Mouse (Mus musculus) liver, embryonic 11.5 days (tissue): ENCODE measurements around the gene Poc1b. TPM values are rescaled to one million over a fixed set of nuclear protein-coding genes. Genes with fewer than 3 reads are reported as not detected.
"Not testable (repeated sequence)": the region's sequence is repeated elsewhere in the genome, so short reads cannot be mapped to it uniquely, and the experiment has no call there.

ENCODE experiments used
- ATAC-seq: fragments of 200-750 bp; cut with Nextera tagmentation; replicated peaks from 2 replicates; pipeline ENCODE4 v1.8.0; 2017; ENCODE audit warnings: moderate number of reproducible peaks, mild to moderate bottlenecking, moderate TSS enrichment, moderate library complexity; ENCODE audit not compliant: low FRiP score
- DNase-seq: peaks from one replicate; pipeline ENCODE4 v3.0.0-alpha.2; 2017; ENCODE audit warnings: low spot score
- H3K27ac ChIP-seq: fragments of 300-500 bp; sonication (generic); 2 replicates; pipeline ENCODE4 v1.5.1; 2014; ENCODE audit warnings: mild to moderate bottlenecking, low read depth, low read length, control low read depth
- H3K27me3 ChIP-seq: fragments of 300-500 bp; sonication (generic); replicated peaks from 2 replicates; pipeline ENCODE4 v1.6.1; 2014; ENCODE audit warnings: low read length, mixed read lengths; ENCODE audit not compliant: control insufficient read depth, insufficient read depth
- H3K36me3 ChIP-seq: fragments of 300-500 bp; sonication (generic); 2 replicates; pipeline ENCODE4 v1.6.1; 2014; ENCODE audit warnings: mild to moderate bottlenecking, low read length, moderate library complexity, mixed read lengths; ENCODE audit not compliant: control insufficient read depth, insufficient read depth
- H3K4me1 ChIP-seq: fragments of 300-500 bp; sonication (generic); replicated peaks from 2 replicates; pipeline ENCODE4 v1.6.1; 2014; ENCODE audit warnings: low read length, mixed read lengths; ENCODE audit not compliant: control insufficient read depth, insufficient read depth
- H3K4me2 ChIP-seq: fragments of 300-500 bp; sonication (generic); 2 replicates; pipeline ENCODE4 v1.6.1; 2014; ENCODE audit warnings: mild to moderate bottlenecking, control low read depth, moderate library complexity
- H3K4me3 ChIP-seq: fragments of 300-500 bp; sonication (generic); 2 replicates; pipeline ENCODE4 v1.5.1; 2014; ENCODE audit warnings: low read depth, low read length, control low read depth
- H3K9ac ChIP-seq: fragments of 300-500 bp; sonication (generic); 2 replicates; pipeline ENCODE4 v1.6.1; 2014; ENCODE audit warnings: low read depth, low read length, control low read depth
- H3K9me3 ChIP-seq: fragments of 300-500 bp; sonication (generic); 2 replicates; pipeline ENCODE4 v1.6.1; 2016; ENCODE audit warnings: low read length, inconsistent platforms, mixed read lengths; ENCODE audit not compliant: control insufficient read depth
- WGBS: fragments of 180-500 bp; shearing (Covaris S2); extraction: QIAGEN DNeasy Blood & Tissue Kit; methylation state at CpG from one replicate; pipeline ENCODE4 v1.1.7; 2014; 5-methylcytosine and 5-hydroxymethylcytosine counted together
- polyA plus RNA-seq: library from polyadenylated mRNA; unstranded; fragments of >200 nt; fragmentation: Nextera tagmentation; extraction: Ambion mirVana; gene quantifications from 2 replicates; pipeline ENCODE4 v1.2.1, GENCODE M21; 2014

Poc1b gene
- polyA plus RNA-seq, 1 experiment from 2014 or later: 19.0 TPM

- 87% methylated on average over 6 of the region's 6 CpGs for WGBS
- Histone ChIP-seq H3K4me3 (no peak overlapping the region), H3K9ac (no peak overlapping the region), H3K4me2 (no peak overlapping the region), H3K36me3 (no peaks in the 10 kb centered on the region), H3K27ac (no peak overlapping the region), H3K27me3 (no peaks in the 10 kb centered on the region), H3K9me3 (no peaks in the 10 kb centered on the region), H3K4me1 (no peaks in the 10 kb centered on the region)
- DNase-seq: no peak
- no peak for ATAC-seq
Measured at GRCm38 (mm10) chr10:99211021-99211420, 104.2 kb downstream of the Poc1b start.

GRCm38 (mm10) chr10:99211503-99212265, 104.8 kb downstream of the Poc1b start:
- no peak overlapping the region for H3K27ac ChIP-seq
- no peak for ATAC-seq
- no peak overlapping the region for H3K9ac ChIP-seq
- no peak overlapping the region for H3K4me2 ChIP-seq
- no peak for DNase-seq
- H3K4me1 ChIP-seq: no peaks in the 10 kb centered on the region
- no peaks in the 10 kb centered on the region for H3K36me3 ChIP-seq
- H3K9me3 ChIP-seq: no peaks in the 10 kb centered on the region
- 78% methylated on average over 9 of the region's 9 CpGs for WGBS
- H3K27me3 ChIP-seq: no peaks in the 10 kb centered on the region
- no peak overlapping the region for H3K4me3 ChIP-seq

GRCm38 (mm10) chr10:99214421-99215299, 107.8 kb downstream of the Poc1b start:
- Histone ChIP-seq H3K27me3 (no peaks in the 10 kb centered on the region), H3K4me3 (no peak overlapping the region), H3K36me3 (no peaks in the 10 kb centered on the region), H3K4me1 (no peaks in the 10 kb centered on the region), H3K9me3 (no peaks in the 10 kb centered on the region), H3K9ac (no peak overlapping the region), H3K4me2 (no peak overlapping the region), H3K27ac (no peak overlapping the region)
- DNase-seq: no peak
- ATAC-seq: no peak
- WGBS: 77% methylated on average over 15 of the region's 15 CpGs

GRCm38 (mm10) chr10:99216570-99216969, 109.7 kb downstream of the Poc1b start:
- not testable (repeated sequence) for H3K9me3 ChIP-seq, H3K36me3 ChIP-seq, H3K4me3 ChIP-seq, ATAC-seq, H3K27me3 ChIP-seq, H3K9ac ChIP-seq, H3K4me1 ChIP-seq, H3K4me2 ChIP-seq, DNase-seq, H3K27ac ChIP-seq
- 90% methylated on average over 11 of the region's 15 CpGs for WGBS

- H3K9me3 ChIP-seq: no peaks in the 10 kb centered on the region
- no peak overlapping the region for H3K9ac ChIP-seq
- 87% methylated on average over 8 of the region's 8 CpGs for WGBS
Measured at GRCm38 (mm10) chr10:99221540-99221939, 114.7 kb downstream of the Poc1b start.

GRCm38 (mm10) chr10:99222726-99223125, 115.9 kb downstream of the Poc1b start:
- Histone ChIP-seq H3K9me3 (no peaks in the 10 kb centered on the region), H3K4me2 (no peak overlapping the region), H3K27ac (no peak overlapping the region), H3K36me3 (no peaks in the 10 kb centered on the region), H3K4me1 (no peaks in the 10 kb centered on the region), H3K9ac (no peak overlapping the region), H3K4me3 (no peak overlapping the region), H3K27me3 (no peaks in the 10 kb centered on the region)
- DNase-seq (no peak), ATAC-seq (no peak)
- 67% methylated on average over 5 of the region's 5 CpGs for WGBS

More at GRCm38 (mm10) chr10:99221540-99221939, 114.7 kb downstream of the Poc1b start:
- Histone ChIP-seq H3K4me3 (no peak overlapping the region), H3K27me3 (no peaks in the 10 kb centered on the region), H3K4me1 (no peaks in the 10 kb centered on the region), H3K4me2 (no peak overlapping the region), H3K27ac (no peak overlapping the region), H3K36me3 (no peaks in the 10 kb centered on the region)
- no peak for DNase-seq
- no peak for ATAC-seq

GRCm38 (mm10) chr10:99224218-99224617, 117.4 kb downstream of the Poc1b start:
- DNase-seq: no peak
- Histone ChIP-seq H3K9me3 (no peaks in the 10 kb centered on the region), H3K4me1 (peaks cover 10% of the 10 kb centered on the region), H3K4me2 (no peak overlapping the region), H3K9ac (no peak overlapping the region), H3K27ac (no peak overlapping the region), H3K36me3 (no peaks in the 10 kb centered on the region), H3K27me3 (peaks cover 4% of the 10 kb centered on the region), H3K4me3 (no peak overlapping the region)
- ATAC-seq: no peak
- 61% methylated on average over 3 of the region's 3 CpGs for WGBS

- Histone ChIP-seq H3K9me3 (no peaks in the 10 kb centered on the region), H3K27ac (no peak overlapping the region), H3K4me3 (no peak overlapping the region), H3K4me1 (peaks cover 12% of the 10 kb centered on the region), H3K27me3 (peaks cover 5% of the 10 kb centered on the region), H3K36me3 (no peaks in the 10 kb centered on the region), H3K9ac (no peak overlapping the region), H3K4me2 (no peak overlapping the region)
- no peak for ATAC-seq
- no peak for DNase-seq
- 72% methylated on average over 5 of the region's 5 CpGs for WGBS
Measured at GRCm38 (mm10) chr10:99226782-99227181, 119.9 kb downstream of the Poc1b start.
